Mouse (Mus musculus) forebrain, embryonic 12.5 days (tissue): ENCODE measurements at regions not wholly inside any gene's neighbourhood (a gene's known extent, or its start where the extent isn't known, plus 50 kb on each side); places are given as distances from the start of the nearest gene placed in this dataset.

Experiments
- ATAC-seq: fragments of 200-750 bp; cut with Nextera tagmentation; 2 replicates; pipeline ENCODE4 v1.8.0; 2017; ENCODE audit warnings: moderate TSS enrichment; ENCODE audit not compliant: low FRiP score
- H3K27ac ChIP-seq: fragments of 300-500 bp; sonication (generic); 2 replicates; pipeline ENCODE4 v1.5.1; 2016; ENCODE audit warnings: mild to moderate bottlenecking
- H3K27me3 ChIP-seq: fragments of 300-500 bp; sonication (generic); 2 replicates; pipeline ENCODE4 v1.6.1; 2016; ENCODE audit warnings: mild to moderate bottlenecking
- H3K36me3 ChIP-seq: fragments of 300-500 bp; sonication (generic); replicated peaks from 2 replicates; pipeline ENCODE4 v1.6.1; 2016; ENCODE audit warnings: mild to moderate bottlenecking
- H3K4me1 ChIP-seq: fragments of 300-500 bp; sonication (generic); 2 replicates; pipeline ENCODE4 v1.6.1; 2016
- H3K4me2 ChIP-seq: fragments of 300-500 bp; sonication (generic); 2 replicates; pipeline ENCODE4 v1.6.1; 2016; ENCODE audit warnings: mild to moderate bottlenecking, moderate library complexity
- H3K4me3 ChIP-seq: fragments of 300-500 bp; sonication (generic); replicated peaks from 2 replicates; pipeline ENCODE4 v1.5.1; 2016; ENCODE audit warnings: mild to moderate bottlenecking
- H3K9ac ChIP-seq: fragments of 300-500 bp; sonication (generic); 2 replicates; pipeline ENCODE4 v1.6.1; 2016; ENCODE audit warnings: mild to moderate bottlenecking
- H3K9me3 ChIP-seq: fragments of 300-500 bp; sonication (generic); 2 replicates; pipeline ENCODE4 v1.6.1; 2016
- WGBS: fragments of 180-500 bp; shearing (Covaris S2); methylation state at CpG from one replicate; pipeline ENCODE4 v1.1.7; 2016; 5-methylcytosine and 5-hydroxymethylcytosine counted together

GRCm38 (mm10) chr13:102393662-102393970 is 299.7 kb upstream of the Cd180 start:
- Histone ChIP-seq H3K9ac (no peak overlapping the region), H3K9me3 (no peaks in the 10 kb centered on the region), H3K4me1 (peaks cover 13% of the 10 kb centered on the region), H3K36me3 (no peaks in the 10 kb centered on the region), H3K4me2 (no peak overlapping the region), H3K27ac (no peak overlapping the region), H3K27me3 (no peaks in the 10 kb centered on the region), H3K4me3 (no peak overlapping the region)
- 37% methylated on average over 2 of the region's 2 CpGs for WGBS
- no peak for ATAC-seq

GRCm38 (mm10) chr13:102394057-102394456 is 299.3 kb upstream of the Cd180 start:
- no peak overlapping the region for H3K27ac ChIP-seq
- H3K4me2 ChIP-seq, result no peak overlapping the region
- H3K36me3 ChIP-seq, result no peaks in the 10 kb centered on the region
- no peak overlapping the region for H3K9ac ChIP-seq
- 93% methylated on average over 3 of the region's 3 CpGs for WGBS
- ATAC-seq, result no peak
- peaks cover 13% of the 10 kb centered on the region for H3K4me1 ChIP-seq
- no peaks in the 10 kb centered on the region for H3K27me3 ChIP-seq
- no peak overlapping the region for H3K4me3 ChIP-seq
- H3K9me3 ChIP-seq, result no peaks in the 10 kb centered on the region

- Histone ChIP-seq H3K36me3 (no peaks in the 10 kb centered on the region), H3K4me1 (peaks cover 13% of the 10 kb centered on the region), H3K4me3 (no peak overlapping the region), H3K9me3 (no peaks in the 10 kb centered on the region), H3K27me3 (no peaks in the 10 kb centered on the region), H3K27ac (no peak overlapping the region), H3K4me2 (no peak overlapping the region), H3K9ac (no peak overlapping the region)
- WGBS, result 92% methylated on average over 4 of the region's 4 CpGs
- ATAC-seq, result no peak
These were observed 295.9 kb upstream of the Cd180 start for GRCm38 (mm10) chr13:102397411-102397810.

- no peak for ATAC-seq
- no peaks in the 10 kb centered on the region for H3K9me3 ChIP-seq
- no peak overlapping the region for H3K9ac ChIP-seq
- 92% methylated on average over 4 of the region's 4 CpGs for WGBS
- H3K4me3 ChIP-seq, result no peak overlapping the region
- no peaks in the 10 kb centered on the region for H3K36me3 ChIP-seq
- no peaks in the 10 kb centered on the region for H3K27me3 ChIP-seq
- no peak overlapping the region for H3K4me2 ChIP-seq
- no peaks in the 10 kb centered on the region for H3K4me1 ChIP-seq
- H3K27ac ChIP-seq, result no peak overlapping the region
These were observed 281.5 kb upstream of the Cd180 start for GRCm38 (mm10) chr13:102411840-102412239.

- Histone ChIP-seq H3K9me3 (no peaks in the 10 kb centered on the region), H3K36me3 (no peaks in the 10 kb centered on the region), H3K27ac (no peak overlapping the region), H3K27me3 (no peaks in the 10 kb centered on the region), H3K4me2 (no peak overlapping the region), H3K9ac (no peak overlapping the region), H3K4me1 (no peaks in the 10 kb centered on the region), H3K4me3 (no peak overlapping the region)
- ATAC-seq, result no peak
- WGBS, result 85% methylated on average over 3 of the region's 3 CpGs
These were observed 258.9 kb upstream of the Cd180 start for GRCm38 (mm10) chr13:102434372-102434954.

- H3K27me3 ChIP-seq, result no peaks in the 10 kb centered on the region; the same call in 1 of the 2 replicates
- H3K4me3 ChIP-seq, result no peak overlapping the region
- H3K4me1 ChIP-seq, result no peaks in the 10 kb centered on the region
- no peak overlapping the region for H3K4me2 ChIP-seq
- H3K9ac ChIP-seq, result no peak overlapping the region
- ATAC-seq, result no peak
- no peaks in the 10 kb centered on the region for H3K9me3 ChIP-seq
- WGBS, result 79% methylated on average over 2 of the region's 2 CpGs
- no peak overlapping the region for H3K27ac ChIP-seq
- no peaks in the 10 kb centered on the region for H3K36me3 ChIP-seq
These were observed 250.7 kb upstream of the Cd180 start for GRCm38 (mm10) chr13:102442676-102443075.

- Histone ChIP-seq H3K9me3 (no peaks in the 10 kb centered on the region), H3K4me1 (peaks cover 8% of the 10 kb centered on the region), H3K27me3 (peaks cover 7% of the 10 kb centered on the region), H3K4me3 (no peak overlapping the region), H3K36me3 (no peaks in the 10 kb centered on the region), H3K27ac (no peak overlapping the region), H3K9ac (no peak overlapping the region), H3K4me2 (no peak overlapping the region)
- ATAC-seq, result no peak
- 87% methylated on average over 5 of the region's 5 CpGs for WGBS
These were observed 246.0 kb upstream of the Cd180 start for GRCm38 (mm10) chr13:102447310-102447709.

- WGBS, result 3% methylated on average over 8 of the region's 8 CpGs
- ATAC-seq, result no peak
These were observed 243.8 kb upstream of the Cd180 start for GRCm38 (mm10) chr13:102449416-102450121.

GRCm38 (mm10) chr13:102451176-102451575 is 242.2 kb upstream of the Cd180 start:
- H3K27ac ChIP-seq, result no peak overlapping the region
- no peak overlapping the region for H3K9ac ChIP-seq
- peaks cover 11% of the 10 kb centered on the region for H3K27me3 ChIP-seq
- H3K9me3 ChIP-seq, result no peaks in the 10 kb centered on the region
- no peak for ATAC-seq
- no peak overlapping the region for H3K4me2 ChIP-seq
- no peaks in the 10 kb centered on the region for H3K36me3 ChIP-seq
- peaks cover 8% of the 10 kb centered on the region for H3K4me1 ChIP-seq
- no peak overlapping the region for H3K4me3 ChIP-seq
- WGBS, result 76% methylated on average over 7 of the region's 7 CpGs

More at GRCm38 (mm10) chr13:102449416-102450121, 243.8 kb upstream of the Cd180 start:
- no peak overlapping the region for H3K27ac ChIP-seq
- H3K4me3 ChIP-seq, result no peak overlapping the region
- peaks cover 8% of the 10 kb centered on the region for H3K4me1 ChIP-seq
- H3K4me2 ChIP-seq, result 0 out of 2 replicates have a peak overlapping the region, but pooled peaks have one; percentile 4
- no peaks in the 10 kb centered on the region for H3K36me3 ChIP-seq
- H3K27me3 ChIP-seq, result peaks cover 11% of the 10 kb centered on the region
- H3K9ac ChIP-seq, result no peak overlapping the region
- no peaks in the 10 kb centered on the region for H3K9me3 ChIP-seq

GRCm38 (mm10) chr13:102458711-102459110 is 234.6 kb upstream of the Cd180 start:
- Histone ChIP-seq H3K27ac (no peak overlapping the region), H3K36me3 (no peaks in the 10 kb centered on the region), H3K27me3 (no peaks in the 10 kb centered on the region), H3K9me3 (no peaks in the 10 kb centered on the region), H3K4me3 (no peak overlapping the region), H3K4me1 (no peaks in the 10 kb centered on the region), H3K4me2 (no peak overlapping the region), H3K9ac (no peak overlapping the region)
- WGBS, result 47% methylated on average over 2 of the region's 2 CpGs
- ATAC-seq, result no peak

- Histone ChIP-seq H3K9ac (no peak overlapping the region), H3K4me1 (no peaks in the 10 kb centered on the region), H3K4me2 (no peak overlapping the region), H3K9me3 (no peaks in the 10 kb centered on the region), H3K27me3 (no peaks in the 10 kb centered on the region), H3K27ac (no peak overlapping the region), H3K36me3 (no peaks in the 10 kb centered on the region), H3K4me3 (no peak overlapping the region)
- no peak for ATAC-seq
- 84% methylated on average over 2 of the region's 2 CpGs for WGBS
These were observed 229.4 kb upstream of the Cd180 start for GRCm38 (mm10) chr13:102463993-102464392.

GRCm38 (mm10) chr13:102481906-102482305 is 211.5 kb upstream of the Cd180 start:
- Histone ChIP-seq H3K9me3 (no peaks in the 10 kb centered on the region), H3K4me3 (no peak overlapping the region), H3K4me2 (no peak overlapping the region), H3K36me3 (no peaks in the 10 kb centered on the region), H3K4me1 (no peaks in the 10 kb centered on the region), H3K9ac (no peak overlapping the region), H3K27me3 (no peaks in the 10 kb centered on the region), H3K27ac (no peak overlapping the region)
- ATAC-seq, result no peak
- WGBS, result 90% methylated on average over 3 of the region's 3 CpGs

GRCm38 (mm10) chr13:102482451-102482850 is 210.9 kb upstream of the Cd180 start:
- Histone ChIP-seq H3K27ac (no peak overlapping the region), H3K4me1 (no peaks in the 10 kb centered on the region), H3K27me3 (no peaks in the 10 kb centered on the region), H3K36me3 (no peaks in the 10 kb centered on the region), H3K4me2 (no peak overlapping the region), H3K9me3 (no peaks in the 10 kb centered on the region), H3K4me3 (no peak overlapping the region), H3K9ac (no peak overlapping the region)
- ATAC-seq, result no peak
- 91% methylated on average over 3 of the region's 3 CpGs for WGBS
